Mouse (Mus musculus) embryo, embryonic 11 days (tissue): ENCODE results near the gene Dnlz.

Experiments
- DNase-seq: peaks from one replicate; pipeline ENCODE4 v3.0.0-alpha.2; 2015

Dnlz gene

GRCm38 (mm10) chr2:26319519-26320244 lies 32.2 kb downstream of the Dnlz start:
- DNase-seq: no peak

- no peak for DNase-seq
Measured at GRCm38 (mm10) chr2:26319109-26319508, 32.8 kb downstream of the Dnlz start.

- no peak for DNase-seq
Measured at GRCm38 (mm10) chr2:26317991-26318672, 33.8 kb downstream of the Dnlz start.

- no peak for DNase-seq
Measured at GRCm38 (mm10) chr2:26317371-26317770, 34.5 kb downstream of the Dnlz start.

DNA sequence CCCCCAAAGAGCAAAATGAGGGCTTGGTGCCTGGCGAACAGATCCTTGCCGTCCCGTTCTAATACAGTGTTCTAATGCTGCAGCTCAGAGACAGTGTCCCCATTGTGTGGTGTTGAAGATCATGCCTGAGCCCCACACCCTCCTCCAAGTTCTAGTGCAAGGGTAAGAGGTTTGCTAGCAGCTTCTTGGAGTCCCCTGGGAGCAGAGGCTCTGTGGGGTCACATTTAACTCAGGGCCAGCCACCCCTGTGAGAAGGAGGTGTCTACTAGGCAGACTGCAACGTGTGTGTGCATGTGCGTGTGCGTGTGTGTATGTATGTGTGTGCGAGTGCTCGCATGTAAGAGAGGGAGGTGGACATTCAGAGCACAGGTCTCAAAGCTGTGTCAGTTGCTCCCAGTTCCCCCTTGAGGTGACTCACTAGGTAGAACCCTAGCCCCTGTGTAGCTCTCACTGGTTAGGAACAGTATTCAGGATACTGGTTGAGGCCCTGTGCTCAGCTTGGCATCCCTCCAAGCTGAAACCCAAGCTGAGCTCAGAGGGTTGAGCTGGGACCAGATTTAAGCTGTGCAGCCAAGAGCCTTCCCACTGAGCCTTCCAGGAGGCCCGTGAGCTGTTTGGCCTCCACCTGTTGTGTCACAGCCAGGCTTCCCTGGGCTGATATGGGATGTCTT lies 35.2 kb downstream of the Dnlz start:
- peak; percentile 18 for DNase-seq

- DNase-seq: no peak
Measured at GRCm38 (mm10) chr2:26315925-26316311, 36.0 kb downstream of the Dnlz start.

DNA sequence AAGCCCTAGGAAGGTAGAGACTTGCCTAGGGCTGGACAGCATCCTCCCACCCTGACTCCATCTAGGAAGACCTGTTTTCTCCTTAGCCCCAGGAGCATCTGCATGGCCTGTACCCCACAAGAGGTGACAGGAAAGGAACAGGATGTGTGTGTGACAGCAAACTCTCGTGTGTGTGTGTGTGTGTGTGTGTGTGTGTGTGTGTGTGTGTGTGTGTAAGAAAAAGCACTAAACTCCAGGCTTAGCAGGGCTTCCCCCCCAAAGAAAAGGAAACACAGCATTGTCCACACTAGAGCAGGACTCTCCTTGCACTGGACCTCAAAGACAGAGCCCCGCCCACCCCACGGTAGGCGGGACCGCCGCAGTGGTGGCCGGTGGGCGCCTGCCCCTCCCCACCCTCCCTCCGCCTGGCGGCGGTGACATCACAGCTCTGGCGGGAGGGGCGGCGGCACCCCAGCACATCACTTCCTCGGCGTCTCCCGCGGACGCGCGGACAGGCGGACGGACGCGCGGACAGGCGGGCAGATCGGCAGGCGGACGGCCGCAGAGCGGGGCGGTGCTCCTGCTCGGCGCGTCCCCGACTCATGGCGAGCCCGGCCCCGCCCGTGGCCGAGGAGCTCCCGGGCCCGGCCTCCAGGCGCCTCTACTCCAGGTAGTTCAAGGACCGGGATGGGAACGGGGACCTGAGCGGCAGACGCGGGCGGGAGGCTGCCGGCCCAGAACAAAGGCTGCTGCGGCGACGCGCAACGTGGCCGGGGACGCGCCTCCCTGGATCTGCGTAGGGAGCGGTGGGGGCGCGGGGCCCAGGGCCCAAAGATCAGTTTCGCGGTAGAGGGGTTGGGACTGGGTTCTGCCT lies 36.6 kb downstream of the Dnlz start, which contains the start of gene Gpsm1:
Gene Gpsm1 (plus strand): TSS at position 444 of the 853 bp plus-strand sequence.
- peak; percentile 95 for DNase-seq

DNA sequence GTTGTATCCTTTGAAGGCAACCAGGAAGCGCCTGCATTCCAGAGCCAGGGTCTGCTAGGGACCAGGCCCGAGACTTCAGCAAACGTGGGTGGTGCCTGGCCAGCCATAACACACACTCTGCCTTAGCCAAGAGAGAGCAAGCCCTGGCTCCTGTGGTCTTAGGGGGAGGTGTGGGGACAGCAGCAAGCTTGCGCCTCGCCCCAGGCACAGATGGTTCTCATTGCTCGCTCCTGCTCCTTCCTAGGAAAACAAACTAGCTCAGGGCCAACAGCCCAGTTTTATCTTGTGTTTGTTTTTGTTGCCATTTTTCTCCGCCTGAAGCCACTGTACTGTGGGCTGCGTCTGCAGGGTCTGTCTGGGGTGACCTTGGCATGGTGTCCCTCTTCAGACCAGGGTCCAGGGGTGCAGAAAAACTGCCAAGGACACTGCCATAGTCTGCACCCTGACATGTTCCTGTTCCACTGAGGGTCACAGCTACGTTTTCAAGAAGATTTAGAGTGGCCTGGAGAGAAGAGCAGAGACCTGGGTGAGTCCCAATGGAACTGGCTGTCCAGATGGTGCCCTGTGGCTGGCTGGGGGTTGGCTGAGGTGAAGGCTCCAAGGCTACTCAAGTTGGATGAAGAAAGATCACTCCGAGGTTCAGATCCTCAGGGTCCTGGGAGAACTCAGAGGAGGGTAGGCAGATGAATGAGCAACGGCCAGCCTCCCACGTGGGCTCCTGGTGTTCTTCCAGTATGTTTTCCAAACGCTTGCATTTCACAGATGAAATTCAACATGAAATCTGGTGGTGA lies 37.4 kb downstream of the Dnlz start:
- peak; percentile 80 for DNase-seq

DNA sequence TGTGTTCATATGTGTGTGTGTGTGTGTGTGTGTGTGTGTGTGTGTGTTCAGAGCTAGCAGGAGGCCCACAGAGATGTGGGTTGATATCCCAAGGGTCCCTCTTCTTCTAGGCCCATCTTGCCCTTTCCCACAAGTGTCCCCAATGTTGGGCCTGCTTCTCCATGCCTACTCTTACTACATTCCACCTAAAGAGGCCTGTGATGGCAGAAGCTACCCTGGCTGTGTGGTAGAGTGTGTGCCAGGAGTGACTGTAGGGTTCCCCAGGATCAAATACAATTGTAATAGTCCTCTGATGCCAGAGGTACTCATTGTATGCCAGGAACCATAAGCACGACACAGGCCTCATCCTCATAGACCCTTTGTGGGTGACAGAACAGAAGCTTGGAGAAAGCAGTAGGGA lies 38.5 kb downstream of the Dnlz start:
- DNase-seq: no peak

DNA sequence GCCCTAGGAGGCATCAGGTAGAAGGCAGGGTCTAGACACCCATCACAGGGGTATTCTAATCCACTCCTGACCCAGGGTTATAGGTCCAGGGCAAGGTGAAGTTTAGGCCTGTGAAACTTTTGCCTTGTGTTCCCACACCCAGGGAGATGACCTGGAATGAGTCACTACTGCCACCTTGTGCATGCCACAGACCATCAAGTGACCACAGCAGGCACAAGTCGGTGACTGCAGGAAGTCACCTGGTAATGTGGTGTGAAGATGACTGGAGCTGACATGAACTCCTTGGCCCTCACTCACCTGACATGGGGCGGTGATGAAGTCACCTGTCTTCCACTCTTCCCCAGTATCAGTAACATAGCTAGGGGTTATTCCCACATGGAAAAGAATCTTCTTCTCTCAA lies 39.1 kb downstream of the Dnlz start:
- no peak for DNase-seq

DNA sequence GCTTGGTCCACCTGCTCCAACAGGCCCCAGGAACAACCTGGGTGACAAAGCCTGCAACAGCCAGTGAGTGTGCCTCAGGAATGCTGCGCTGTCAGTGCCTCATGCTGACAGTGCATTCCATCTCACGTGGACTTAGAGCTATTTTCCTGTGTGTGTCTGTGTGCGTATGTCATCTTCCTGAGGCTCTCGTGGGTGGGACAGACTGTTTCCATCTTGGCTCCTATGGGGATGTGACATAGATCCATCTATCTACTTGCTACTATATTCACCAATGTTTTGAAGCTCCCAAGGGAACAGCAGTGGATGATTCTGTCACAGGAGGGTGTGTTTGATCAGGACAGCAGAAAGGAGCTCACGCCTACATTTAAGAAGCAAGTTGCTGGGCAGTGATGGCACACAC lies 40.0 kb downstream of the Dnlz start:
- DNase-seq: no peak

- peak; percentile 84 for DNase-seq
Measured at GRCm38 (mm10) chr2:26309739-26310138, 42.2 kb downstream of the Dnlz start.

DNA sequence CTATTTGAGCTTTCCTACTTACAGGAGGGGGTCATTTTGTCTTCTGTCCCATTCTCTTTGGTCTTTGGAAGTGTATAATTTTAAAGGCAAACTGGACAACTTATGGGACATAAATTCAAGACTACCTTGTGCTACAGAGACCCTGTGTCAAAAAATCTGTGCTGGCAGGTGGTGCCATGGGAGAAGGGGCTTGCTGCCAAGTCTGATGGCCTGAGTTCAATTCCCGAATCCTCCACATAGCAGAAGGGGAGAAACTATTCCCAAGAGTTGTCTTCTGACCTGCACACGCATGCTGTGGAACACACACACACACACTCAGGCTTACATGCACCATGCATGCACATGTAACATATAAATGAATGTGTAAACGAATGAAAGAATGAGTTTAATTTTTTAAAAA lies 45.2 kb downstream of the Dnlz start:
- no peak for DNase-seq

- no peak for DNase-seq
Measured at GRCm38 (mm10) chr2:26305555-26305954, 46.4 kb downstream of the Dnlz start.

- no peak for DNase-seq
Measured at GRCm38 (mm10) chr2:26304711-26305110, 47.2 kb downstream of the Dnlz start.

GRCm38 (mm10) chr2:26302005-26302503 lies 49.9 kb downstream of the Dnlz start:
- no peak for DNase-seq

DNA sequence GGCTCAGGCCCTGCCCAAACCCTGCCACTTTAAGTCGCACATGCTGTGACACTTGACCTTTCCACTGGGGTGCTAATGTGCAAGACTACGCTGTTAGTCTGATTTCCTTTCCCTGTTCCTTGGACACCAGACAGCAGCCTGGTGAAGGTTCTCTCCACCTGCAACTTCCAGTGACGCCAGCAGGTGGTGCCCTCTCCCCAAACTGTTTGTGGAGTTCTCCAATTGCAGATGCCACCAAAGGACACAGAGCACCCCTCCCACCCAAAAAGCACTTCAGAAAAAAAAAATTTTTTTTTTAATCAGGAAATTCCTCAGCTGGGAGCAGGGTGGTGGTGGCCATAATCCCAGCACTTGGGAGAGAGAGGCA lies 51.1 kb downstream of the Dnlz start:
- DNase-seq: peak; percentile 84

- DNase-seq: no peak
Measured at GRCm38 (mm10) chr2:26300161-26300807, 51.6 kb downstream of the Dnlz start.

DNA sequence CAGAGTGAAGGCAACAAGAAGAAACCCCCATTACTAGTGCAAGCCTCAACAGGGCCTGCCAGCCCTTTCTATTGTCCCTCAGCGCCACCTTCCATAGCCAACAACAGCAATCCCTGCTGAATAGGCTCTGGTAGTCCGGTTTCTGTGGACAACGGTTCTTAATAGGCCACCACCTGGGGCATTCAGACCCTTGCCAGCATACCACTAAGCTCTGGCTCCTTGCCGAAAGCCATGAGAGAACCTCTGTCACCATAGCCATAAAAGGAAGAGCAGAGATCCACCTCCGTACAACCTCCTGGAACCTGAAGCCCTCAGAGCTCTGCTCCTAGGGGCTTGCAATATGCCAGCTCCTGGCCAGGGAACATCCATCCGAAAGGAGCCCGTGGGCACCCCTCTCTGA lies 52.6 kb downstream of the Dnlz start:
- no peak for DNase-seq

DNA sequence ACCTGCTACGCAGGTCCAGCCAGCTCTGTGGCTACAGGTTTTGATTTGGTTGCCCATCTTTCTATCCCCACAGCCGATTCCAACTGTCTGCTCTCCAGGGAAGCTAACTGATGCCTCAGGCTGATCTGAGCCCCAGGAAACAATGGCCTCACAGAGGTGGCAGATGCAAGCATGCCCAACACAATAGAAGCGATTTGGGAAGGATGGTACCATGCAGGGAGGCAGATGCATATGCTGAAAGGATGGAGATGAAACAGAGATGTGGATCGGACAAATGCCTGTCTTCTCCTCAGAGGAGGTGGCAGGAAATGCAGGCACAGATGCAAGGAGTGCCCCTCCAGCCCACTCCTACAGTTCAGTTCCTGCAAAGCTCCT lies 53.1 kb downstream of the Dnlz start:
- DNase-seq: peak; percentile 17

GRCm38 (mm10) chr2:26298208-26298855 lies 53.6 kb downstream of the Dnlz start:
- DNase-seq: peak; percentile 57
